Mouse (Mus musculus) liver, adult 2 months (tissue): ENCODE data around the gene Pik3r6.

ENCODE experiments used
- CTCF ChIP-seq: fragments of 200-500 bp; IDR thresholded peaks from 2 replicates; pipeline ENCODE4 v1.5.1; 2011; ENCODE audit warnings: low read depth, low read length, control low read depth
- POLR2A ChIP-seq: fragments of 200-500 bp; IDR thresholded peaks from 2 replicates; pipeline ENCODE4 v1.6.1; 2011; ENCODE audit warnings: low read length, control low read depth; ENCODE audit not compliant: insufficient read depth; ENCODE audit errors: extremely low read depth

GRCm38 (mm10) chr11:68545172-68545571, 42.4 kb downstream of the Pik3r6 start:
- TF ChIP-seq POLR2A (no peak), CTCF (no peak)
